Mouse (Mus musculus) hematopoietic multipotent progenitor cell, adult 10-12 weeks (in vitro differentiated cells): ENCODE results near the gene B3glct. TPM values are rescaled to one million over a fixed set of nuclear protein-coding genes. Genes with fewer than 3 reads are reported as not detected.

Experiments used
- polyA plus RNA-seq: library from polyadenylated mRNA; stranded (reverse); fragments of >175 nt; gene quantifications from 2 replicates; pipeline ENCODE4 v1.2.3, GENCODE M21; 2012; ENCODE audit warnings: low replicate concordance

The B3glct gene
- 1.2 and 9.6 TPM in 2 replicates for polyA plus RNA-seq

DNA sequence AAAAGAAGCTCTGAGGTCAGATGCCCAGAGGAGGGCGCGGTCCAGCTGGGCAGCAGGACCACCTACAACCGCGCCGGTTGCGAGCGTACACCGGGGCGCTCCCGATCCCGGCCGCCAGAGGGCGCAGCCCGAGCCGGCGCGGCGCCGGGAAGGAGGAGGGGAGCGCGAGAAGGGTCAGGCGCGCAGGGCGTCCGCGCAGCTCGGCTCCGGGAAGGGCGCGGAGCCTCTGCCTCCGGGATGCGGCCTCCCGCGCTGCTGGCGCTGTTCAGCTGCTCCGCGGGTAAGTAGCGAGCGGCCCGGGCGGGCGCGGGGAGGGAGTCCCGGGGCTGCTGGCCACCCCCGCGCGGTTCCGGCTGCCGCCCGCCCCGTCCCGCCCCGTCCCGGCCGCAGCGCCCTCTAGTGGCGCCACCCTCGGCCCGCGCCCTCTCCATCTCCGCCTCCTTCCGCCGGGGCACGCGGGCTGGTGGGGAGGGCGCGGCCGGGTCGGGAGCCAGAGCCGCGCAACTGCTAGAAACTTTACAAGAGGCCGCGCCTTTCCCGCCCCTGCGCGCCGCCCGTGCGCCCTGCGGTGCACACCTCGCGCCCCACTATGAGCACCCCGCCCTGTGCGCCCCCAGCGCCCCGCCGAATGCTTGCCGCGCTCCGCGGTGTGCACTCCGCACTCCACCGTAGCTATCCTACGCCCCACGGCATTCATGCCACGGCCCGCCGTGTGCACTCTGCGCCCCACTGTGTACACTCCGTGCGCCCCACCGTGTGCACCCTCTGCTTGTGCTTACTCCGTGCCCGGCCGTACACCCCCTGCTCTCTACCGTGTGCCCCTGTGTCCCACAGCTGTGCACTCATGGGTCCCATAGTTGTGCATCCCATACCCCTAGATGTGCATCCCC, at the start of gene B3glct:
Gene B3glct, plus strand, starts transcription at position 131 of the 890 bp plus-strand sequence.

DNA sequence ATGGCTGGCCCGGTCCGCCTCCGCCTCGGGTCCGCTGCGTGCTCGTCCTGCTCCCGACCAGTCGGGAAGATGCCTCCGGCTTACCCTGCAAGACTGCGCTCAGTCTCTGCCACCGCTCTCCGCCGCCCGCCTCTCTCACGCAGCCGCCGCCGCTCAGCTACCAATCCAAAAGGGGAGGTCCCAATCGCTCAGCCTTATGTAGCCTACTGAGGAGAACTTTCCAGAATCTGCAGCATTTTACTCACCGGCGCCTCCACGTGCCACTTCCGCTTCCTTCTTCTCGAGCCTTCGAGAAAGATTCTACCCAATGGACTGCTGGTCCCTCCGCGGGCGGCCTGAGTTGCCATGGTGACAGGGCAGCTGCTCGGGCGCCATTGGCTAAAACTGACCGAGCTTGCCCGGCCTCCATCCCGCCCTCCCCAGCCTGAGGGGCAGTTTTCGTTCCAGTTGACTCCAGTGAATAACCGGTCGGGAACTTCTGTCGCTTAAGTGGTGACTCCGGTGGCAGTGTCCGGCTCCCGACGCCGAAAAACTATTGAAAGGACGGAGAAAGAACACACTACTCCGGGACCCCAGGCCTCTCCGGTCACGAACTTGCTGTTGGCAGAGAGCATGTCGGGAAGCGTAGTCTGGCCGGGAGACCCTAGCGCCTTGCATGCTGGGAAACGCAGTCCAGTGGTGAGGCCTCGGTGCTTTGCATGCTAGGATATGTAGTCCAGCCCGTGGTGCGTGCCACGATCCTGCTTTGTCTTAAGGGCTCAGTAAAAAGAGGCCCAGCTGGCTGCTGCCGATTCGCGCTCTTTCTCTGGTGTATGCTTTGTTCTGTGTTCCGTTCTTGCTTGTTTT, 41.7 kb upstream of the B3glct start, which contains the start of gene Hsph1:
Gene Hsph1, minus strand, starts transcription at position 302 of the 846 bp plus-strand sequence.

Other genes starting within 250 kb of the B3glct start
- gene Tex26, start 238.6 kb upstream of the B3glct start, polyA plus RNA-seq, result not detected in 2 replicates
- gene Wdr95, start 149.6 kb upstream of the B3glct start, polyA plus RNA-seq, result 0.27 and 0.29 TPM in 2 replicates
- gene Hsph1, start 41.9 kb upstream of the B3glct start, polyA plus RNA-seq, result 38.3 and 42.3 TPM in 2 replicates